ENCODE assay signal across 8 mouse cellular contexts in the genomic region with DNA sequence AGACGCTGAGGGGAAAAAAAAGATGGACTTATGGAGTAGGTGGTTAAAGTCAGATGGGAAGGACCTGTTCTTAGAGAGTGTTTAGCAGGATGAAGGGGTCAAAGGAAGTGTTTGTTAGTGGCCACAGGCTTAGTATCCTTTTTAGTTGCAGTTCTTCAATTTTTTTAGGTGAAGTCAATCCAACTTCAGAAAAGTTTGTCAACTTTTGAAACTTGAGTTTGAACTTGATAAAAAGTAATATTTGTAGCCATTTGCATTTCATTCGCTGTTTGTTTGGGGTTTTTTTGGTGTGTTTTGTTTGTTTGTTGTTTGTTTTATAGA. TPM values are rescaled to one million over a fixed set of nuclear protein-coding genes. Genes with fewer than 3 reads are reported as not detected.
DNase-seq lines count a peak whose midpoint lies in the region; ATAC-seq lines count a peak whose summit lies in the region.

No protein-coding gene starts in this region.

- H3K36me3 ChIP-seq in kidney, embryonic 16.5 days (ENCODE audit: insufficient read depth, low read length) = peaks cover 6% of the 10 kb centered on the region
- H3K36me3 ChIP-seq in embryonic facial prominence, embryonic 11.5 days (replicated peaks; ENCODE audit: control insufficient read depth, insufficient read depth, low read depth, low read length) = no peaks in the 10 kb centered on the region
- no peaks in the 10 kb centered on the region for H3K36me3 ChIP-seq in hindbrain, embryonic 16.5 days (ENCODE audit: control insufficient read depth, insufficient read depth, low read length)
- 0 out of 2 replicates have a peak, but pooled peaks cover 4% of the 10 kb centered on the region for H3K36me3 ChIP-seq in midbrain, embryonic 15.5 days (replicated peaks)

- peak overlapping the region; percentile 84 for H3K4me2 ChIP-seq in kidney, embryonic 16.5 days (replicated peaks; ENCODE audit: low read depth, low read length)
- peak overlapping the region; percentile 93; the same call in 1 of the 2 replicates for H3K4me2 ChIP-seq in embryonic facial prominence, embryonic 11.5 days (ENCODE audit: low read depth, low read length)
- peak overlapping the region; percentile 70 for H3K4me2 ChIP-seq in hindbrain, embryonic 16.5 days (ENCODE audit: low read length)
- H3K4me2 ChIP-seq in midbrain, embryonic 15.5 days = peak overlapping the region; percentile 81

- peak overlapping the region; percentile 95 for H3K27ac ChIP-seq in kidney, embryonic 16.5 days (ENCODE audit: low read length)
- H3K27ac ChIP-seq in embryonic facial prominence, embryonic 11.5 days (replicated peaks; ENCODE audit: low read depth, low read length) = no peak overlapping the region
- no peak overlapping the region; the same call in 1 of the 2 replicates for H3K27ac ChIP-seq in hindbrain, embryonic 16.5 days (ENCODE audit: low read depth, low read length)
- H3K27ac ChIP-seq in midbrain, embryonic 15.5 days = no peak overlapping the region

- no peak for DNase-seq in kidney, postnatal 14 days
- no peak for DNase-seq in embryonic facial prominence, embryonic 11.5 days (ENCODE audit: low spot score)
- no peak for DNase-seq in thymus, postnatal 10 days (ENCODE audit: low spot score in 2 of 2)
- DNase-seq in cerebellum, adult 18-20 months = no peak
- no peak for DNase-seq in layer of hippocampus, postnatal 14 days (ENCODE audit: low spot score in 2 of 2)

- H3K4me3 ChIP-seq in kidney, embryonic 16.5 days (ENCODE audit: low read length) = peak overlapping the region; percentile 94
- H3K4me3 ChIP-seq in embryonic facial prominence, embryonic 11.5 days (ENCODE audit: low read depth, low read length) = peak overlapping the region; percentile 88; the same call in 1 of the 2 replicates
- H3K4me3 ChIP-seq in hindbrain, embryonic 16.5 days (ENCODE audit: low read length) = peak overlapping the region; percentile 86
- peak overlapping the region; percentile 87 for H3K4me3 ChIP-seq in midbrain, embryonic 15.5 days

- peak overlapping the region; percentile 85 for H3K9ac ChIP-seq in kidney, embryonic 16.5 days (replicated peaks; ENCODE audit: low read length)
- H3K9ac ChIP-seq in embryonic facial prominence, embryonic 11.5 days (replicated peaks; ENCODE audit: low read length) = no peak overlapping the region
- H3K9ac ChIP-seq in hindbrain, embryonic 16.5 days (ENCODE audit: low read depth, low read length) = peak overlapping the region; percentile 79; the same call in 1 of the 2 replicates
- H3K9ac ChIP-seq in midbrain, embryonic 15.5 days = peak overlapping the region; percentile 87; the same call in 1 of the 2 replicates

- no peaks in the 10 kb centered on the region for H3K27me3 ChIP-seq in kidney, embryonic 16.5 days (ENCODE audit: insufficient read depth, low read length)
- no peaks in the 10 kb centered on the region for H3K27me3 ChIP-seq in embryonic facial prominence, embryonic 11.5 days (ENCODE audit: control insufficient read depth, insufficient read depth, low read length)
- no peaks in the 10 kb centered on the region for H3K27me3 ChIP-seq in hindbrain, embryonic 16.5 days (replicated peaks; ENCODE audit: control insufficient read depth, insufficient read depth, low read length)
- no peaks in the 10 kb centered on the region for H3K27me3 ChIP-seq in midbrain, embryonic 15.5 days (replicated peaks)

- WGBS in kidney, embryonic 16.5 days = 42% methylated on average over 2 of the region's 2 CpGs
- WGBS in embryonic facial prominence, embryonic 11.5 days = 64% methylated on average over 2 of the region's 2 CpGs
- 52% methylated on average over 2 of the region's 2 CpGs for WGBS in hindbrain, embryonic 16.5 days
- WGBS in midbrain, embryonic 15.5 days = 49% methylated on average over 2 of the region's 2 CpGs

- no peak for ATAC-seq in kidney, embryonic 16.5 days (ENCODE audit: low FRiP score, low TSS enrichment)
- ATAC-seq in embryonic facial prominence, embryonic 11.5 days (replicated peaks; ENCODE audit: insufficient number of reproducible peaks, low FRiP score, low TSS enrichment, low read depth) = no peak
- no peak for ATAC-seq in hindbrain, embryonic 16.5 days
- ATAC-seq in midbrain, embryonic 15.5 days (replicated peaks) = no peak

- no peaks in the 10 kb centered on the region for H3K9me3 ChIP-seq in kidney, embryonic 16.5 days (ENCODE audit: low read length)
- no peaks in the 10 kb centered on the region for H3K9me3 ChIP-seq in embryonic facial prominence, embryonic 11.5 days (replicated peaks; ENCODE audit: control insufficient read depth, low read length)
- H3K9me3 ChIP-seq in hindbrain, embryonic 16.5 days (ENCODE audit: control insufficient read depth, low read length) = no peaks in the 10 kb centered on the region
- H3K9me3 ChIP-seq in midbrain, embryonic 15.5 days = no peaks in the 10 kb centered on the region

- peaks cover 16% of the 10 kb centered on the region for H3K4me1 ChIP-seq in kidney, embryonic 16.5 days (ENCODE audit: insufficient read depth, low read length)
- no peaks in the 10 kb centered on the region for H3K4me1 ChIP-seq in embryonic facial prominence, embryonic 11.5 days (ENCODE audit: control insufficient read depth, insufficient read depth, low read length)
- H3K4me1 ChIP-seq in hindbrain, embryonic 16.5 days (ENCODE audit: control insufficient read depth, insufficient read depth, low read depth, low read length) = peaks cover 11% of the 10 kb centered on the region
- peaks cover 20% of the 10 kb centered on the region for H3K4me1 ChIP-seq in midbrain, embryonic 15.5 days

RNA-seq across cellular contexts. Expression of a gene that starts 1.2 kb away (rescaled TPM):
- 13.1 and 13.6 TPM in 2 replicates for polyA plus RNA-seq in kidney, embryonic 16.5 days (2015; fragmentation: Nextera tagmentation; extraction: Ambion mirVana)
- polyA plus RNA-seq in embryonic facial prominence, embryonic 11.5 days (2014; fragmentation: Nextera tagmentation; extraction: Ambion mirVana) = 11.9 and 13.3 TPM in 2 replicates
- polyA plus RNA-seq in hindbrain, embryonic 16.5 days (2015; fragmentation: Nextera tagmentation; extraction: Ambion mirVana) = 20.5 and 22.3 TPM in 2 replicates
- polyA plus RNA-seq in midbrain, embryonic 15.5 days (2015; fragmentation: Nextera tagmentation; extraction: Ambion mirVana) = 25.2 and 28.1 TPM in 2 replicates
- 10 to 100 TPM; 44.9 to 60.2 TPM for total RNA-seq in layer of hippocampus, postnatal 14 days (2021)
